Mouse (Mus musculus) heart, embryonic 12.5 days (tissue): ENCODE data around the gene Gm3636. TPM values are rescaled to one million over a fixed set of nuclear protein-coding genes. Genes with fewer than 3 reads are reported as not detected.
A peak's percentile ranks its signal among the peaks of the same experiment; 100 is the strongest.
"Not testable (repeated sequence)": the region's sequence is repeated elsewhere in the genome, so short reads cannot be mapped to it uniquely, and the experiment has no call there.

Experiments
- ATAC-seq: fragments of 200-750 bp; cut with Nextera tagmentation; 2 replicates; pipeline ENCODE4 v1.8.0; 2017; ENCODE audit warnings: moderate TSS enrichment, moderate library complexity; ENCODE audit not compliant: insufficient number of reproducible peaks, low FRiP score
- H3K27ac ChIP-seq: fragments of 300-500 bp; sonication (generic); 2 replicates; pipeline ENCODE4 v1.5.1; 2016; ENCODE audit warnings: mild to moderate bottlenecking, moderate library complexity; ENCODE audit not compliant: poor library complexity, severe bottlenecking
- H3K27me3 ChIP-seq: fragments of 300-500 bp; sonication (generic); replicated peaks from 2 replicates; pipeline ENCODE4 v1.6.1; 2016; ENCODE audit warnings: mild to moderate bottlenecking, moderate library complexity
- H3K36me3 ChIP-seq: fragments of 300-500 bp; sonication (generic); 2 replicates; pipeline ENCODE4 v1.6.1; 2016; ENCODE audit warnings: mild to moderate bottlenecking, moderate library complexity
- H3K4me1 ChIP-seq: fragments of 300-500 bp; sonication (generic); replicated peaks from 2 replicates; pipeline ENCODE4 v1.6.1; 2016; ENCODE audit warnings: mild to moderate bottlenecking
- H3K4me2 ChIP-seq: fragments of 300-500 bp; sonication (generic); 2 replicates; pipeline ENCODE4 v1.6.1; 2016; ENCODE audit warnings: mild to moderate bottlenecking, moderate library complexity
- H3K4me3 ChIP-seq: fragments of 300-500 bp; sonication (generic); 2 replicates; pipeline ENCODE4 v1.5.1; 2016; ENCODE audit warnings: mild to moderate bottlenecking
- H3K9ac ChIP-seq: fragments of 300-500 bp; sonication (generic); 2 replicates; pipeline ENCODE4 v1.6.1; 2016; ENCODE audit warnings: mild to moderate bottlenecking, moderate library complexity
- H3K9me3 ChIP-seq: fragments of 300-500 bp; sonication (generic); replicated peaks from 2 replicates; pipeline ENCODE4 v1.6.1; 2016; ENCODE audit warnings: mild to moderate bottlenecking, moderate library complexity
- whole genome bisulfite sequencing: fragments of 180-500 bp; shearing (Covaris S2); methylation state at CpG from one replicate; pipeline ENCODE4 v1.1.7; 2016; 5-methylcytosine and 5-hydroxymethylcytosine counted together
- polyA plus RNA-seq: library from polyadenylated mRNA; unstranded; fragments of >200 nt; fragmentation: Nextera tagmentation; extraction: Ambion mirVana; gene quantifications from 2 replicates; pipeline ENCODE4 v1.2.1, GENCODE M21; 2016

Gm3636 gene
- 11.7 and 12.6 TPM in 2 replicates for polyA plus RNA-seq

GRCm38 (mm10) chr14:6742232-6742631 is at the start of gene Gm3636:
Gene Gm3636 (minus strand): TSS chr14:6742332.
- H3K9ac ChIP-seq, H3K9me3 ChIP-seq, H3K27me3 ChIP-seq, ATAC-seq, H3K4me2 ChIP-seq, H3K27ac ChIP-seq, H3K4me1 ChIP-seq, H3K36me3 ChIP-seq, H3K4me3 ChIP-seq: not testable (repeated sequence)
- WGBS, result no CpG with 5 or more reads among the region's 2 CpGs

GRCm38 (mm10) chr14:6774311-6774710 is 32.2 kb upstream of the Gm3636 start, which contains the start of gene Gm8362:
Gene Gm8362 (minus strand): TSS chr14:6774411.
- not testable (repeated sequence) for H3K4me1 ChIP-seq, H3K27ac ChIP-seq, H3K9me3 ChIP-seq, H3K4me2 ChIP-seq, H3K36me3 ChIP-seq, H3K27me3 ChIP-seq, H3K4me3 ChIP-seq, H3K9ac ChIP-seq, ATAC-seq
- WGBS, result 75% methylated on average over 1 of the region's 1 CpGs

GRCm38 (mm10) chr14:6757231-6757536 is 15.1 kb upstream of the Gm3636 start:
- Histone ChIP-seq H3K4me2 (peak overlapping the region; percentile 66), H3K4me3 (peak overlapping the region; percentile 53)
- not testable (repeated sequence) for H3K9ac ChIP-seq, H3K27ac ChIP-seq, H3K9me3 ChIP-seq, ATAC-seq, H3K27me3 ChIP-seq, H3K4me1 ChIP-seq, H3K36me3 ChIP-seq
- 3% methylated on average over 5 of the region's 13 CpGs for WGBS

- not testable (repeated sequence) for H3K4me1 ChIP-seq, H3K9me3 ChIP-seq, ATAC-seq, H3K36me3 ChIP-seq, H3K27me3 ChIP-seq
- 0 out of 2 replicates have a peak overlapping the region, but pooled peaks have one; percentile 64 for H3K27ac ChIP-seq
- peak overlapping the region; percentile 65 for H3K9ac ChIP-seq
- H3K4me3 ChIP-seq, result peak overlapping the region; percentile 53
- peak overlapping the region; percentile 66 for H3K4me2 ChIP-seq
- WGBS, result 1% methylated on average over 29 of the region's 67 CpGs
These were observed 14.5 kb upstream of the Gm3636 start for GRCm38 (mm10) chr14:6756384-6757230.

- H3K4me3 ChIP-seq, H3K4me1 ChIP-seq, H3K9ac ChIP-seq, H3K36me3 ChIP-seq, ATAC-seq, H3K4me2 ChIP-seq, H3K27ac ChIP-seq, H3K9me3 ChIP-seq, H3K27me3 ChIP-seq: not testable (repeated sequence)
- 83% methylated on average over 1 of the region's 2 CpGs for WGBS
These were observed 22.0 kb downstream of the Gm3636 start, which contains the start of gene Gm8050 for GRCm38 (mm10) chr14:6720151-6720550. Gene Gm8050 (minus strand): TSS chr14:6720251.

Other genes with a start within 250 kb of the Gm3636 start
- gene Gm8356, start 205.0 kb downstream of the Gm3636 start, polyA plus RNA-seq, result not detected in 2 replicates
- 0.71 and 0.92 TPM in 2 replicates for gene Gm3629, start 151.7 kb downstream of the Gm3636 start, polyA plus RNA-seq
- gene Gm3460, start 119.9 kb downstream of the Gm3636 start, polyA plus RNA-seq, result not detected in 2 replicates
- 0.26 TPM in 1 of 2 replicates, not detected in the other for gene Gm10251, start 58.2 kb downstream of the Gm3636 start, polyA plus RNA-seq
- not detected in 2 replicates for gene Gm8050, start 22.1 kb downstream of the Gm3636 start, polyA plus RNA-seq
- not detected in 2 replicates for gene Gm8362, start 32.1 kb upstream of the Gm3636 start, polyA plus RNA-seq
- not detected in 2 replicates for gene Gm3642, start 98.0 kb upstream of the Gm3636 start, polyA plus RNA-seq
- 0.86 and 1.3 TPM in 2 replicates for gene Gm3667, start 147.6 kb upstream of the Gm3636 start, polyA plus RNA-seq
- not detected in 2 replicates for gene Gm6356, start 231.5 kb upstream of the Gm3636 start, polyA plus RNA-seq